Mouse (Mus musculus): ENCODE measurements around the gene Rps6ka2. TPM values are rescaled to one million over a fixed set of nuclear protein-coding genes. Genes with fewer than 3 reads are reported as not detected.

The Rps6ka2 gene
- polyA plus RNA-seq, 1 experiment from 2014 or later, result 16.0 TPM

DNA sequence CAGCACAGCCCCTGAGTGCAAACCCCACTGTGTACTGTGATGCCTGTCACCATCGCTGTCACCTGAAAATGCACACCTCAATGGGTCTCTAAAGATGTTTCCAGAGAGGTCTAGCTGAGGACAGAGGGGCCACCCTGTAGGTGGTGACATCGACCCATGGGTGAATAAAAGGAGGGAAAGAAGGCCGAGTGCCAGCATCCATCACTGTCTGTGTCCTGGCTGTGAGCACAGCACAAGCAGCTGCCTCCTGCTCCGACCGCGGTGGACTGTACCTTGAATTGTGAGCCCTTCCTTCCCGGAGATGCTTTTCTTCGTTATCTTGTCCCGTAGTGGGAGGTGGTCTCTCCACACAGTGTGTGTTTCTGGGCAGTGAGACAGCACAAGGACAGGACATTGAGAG lies 67.8 kb downstream of the Rps6ka2 start:
- ATAC-seq (ENCODE audit: low FRiP score, low read depth), result no peak

DNA sequence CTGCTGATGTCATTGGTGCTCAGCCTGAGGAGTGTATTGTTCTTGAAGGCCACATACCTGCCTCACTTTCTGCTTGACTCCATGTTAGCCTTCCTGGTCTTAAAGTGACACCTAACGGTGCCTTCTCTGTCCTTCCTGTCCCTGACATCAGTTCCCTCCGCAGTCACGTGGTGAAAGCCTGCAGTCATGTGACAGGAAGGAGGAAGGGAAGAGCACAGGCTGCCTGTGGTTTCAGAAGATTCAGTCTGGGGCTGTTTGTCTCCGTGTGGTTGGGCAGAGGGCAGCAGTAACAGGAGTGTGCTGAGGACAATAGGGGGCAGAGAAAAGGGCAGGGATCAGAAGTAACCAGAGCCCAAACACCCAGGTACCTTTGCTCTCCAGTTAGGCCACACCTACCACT lies 68.9 kb downstream of the Rps6ka2 start:
- Histone ChIP-seq H3K4me2 (replicated peaks) (no peak overlapping the region), H3K4me1 (no peaks in the 10 kb centered on the region), H3K9ac (no peak overlapping the region), H3K27ac (no peak overlapping the region), H3K9me3 (no peaks in the 10 kb centered on the region), H3K4me3 (no peak overlapping the region), H3K27me3 (no peaks in the 10 kb centered on the region), H3K36me3 (peaks cover 17% of the 10 kb centered on the region; the same call in 1 of the 2 replicates)
- WGBS, result 69% methylated on average over 4 of the region's 4 CpGs
- no peak for ATAC-seq (ENCODE audit: low FRiP score, low read depth)

More for the DNA sequence above, 67.8 kb downstream of the Rps6ka2 start:
- H3K36me3 ChIP-seq, result peaks cover 17% of the 10 kb centered on the region; the same call in 1 of the 2 replicates
- H3K9ac ChIP-seq, result no peak overlapping the region
- 90% methylated on average over 9 of the region's 9 CpGs for WGBS
- H3K4me3 ChIP-seq, result no peak overlapping the region
- H3K4me1 ChIP-seq, result no peaks in the 10 kb centered on the region
- no peaks in the 10 kb centered on the region for H3K9me3 ChIP-seq
- no peak overlapping the region for H3K27ac ChIP-seq
- no peaks in the 10 kb centered on the region for H3K27me3 ChIP-seq
- H3K4me2 ChIP-seq (replicated peaks), result no peak overlapping the region

DNA sequence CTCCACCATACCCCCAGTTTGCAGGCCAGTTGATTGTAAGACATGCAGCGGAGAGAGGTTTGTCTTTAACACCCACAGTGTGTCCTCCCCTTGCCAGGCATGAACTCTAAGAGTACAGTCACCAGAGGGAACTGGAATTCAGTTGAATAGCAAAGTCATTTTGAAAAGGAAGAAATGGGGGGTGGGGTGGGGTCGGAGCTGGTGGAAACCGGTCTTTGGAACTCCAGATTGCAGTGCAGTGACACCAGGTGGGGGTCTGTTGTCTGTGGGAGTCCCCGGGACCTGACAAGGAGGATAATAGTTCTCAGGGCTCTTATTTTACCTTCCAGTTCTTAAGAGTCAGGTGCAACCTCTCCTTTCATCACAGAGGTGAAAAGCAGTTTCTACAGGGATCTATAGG lies 70.6 kb downstream of the Rps6ka2 start:
- Histone ChIP-seq H3K4me1 (no peaks in the 10 kb centered on the region), H3K36me3 (peaks cover 17% of the 10 kb centered on the region; the same call in 1 of the 2 replicates), H3K27me3 (no peaks in the 10 kb centered on the region), H3K9ac (no peak overlapping the region), H3K27ac (no peak overlapping the region), H3K4me3 (no peak overlapping the region), H3K4me2 (replicated peaks) (no peak overlapping the region), H3K9me3 (no peaks in the 10 kb centered on the region)
- ATAC-seq (ENCODE audit: low FRiP score, low read depth), result no peak
- 83% methylated on average over 4 of the region's 4 CpGs for whole genome bisulfite sequencing

DNA sequence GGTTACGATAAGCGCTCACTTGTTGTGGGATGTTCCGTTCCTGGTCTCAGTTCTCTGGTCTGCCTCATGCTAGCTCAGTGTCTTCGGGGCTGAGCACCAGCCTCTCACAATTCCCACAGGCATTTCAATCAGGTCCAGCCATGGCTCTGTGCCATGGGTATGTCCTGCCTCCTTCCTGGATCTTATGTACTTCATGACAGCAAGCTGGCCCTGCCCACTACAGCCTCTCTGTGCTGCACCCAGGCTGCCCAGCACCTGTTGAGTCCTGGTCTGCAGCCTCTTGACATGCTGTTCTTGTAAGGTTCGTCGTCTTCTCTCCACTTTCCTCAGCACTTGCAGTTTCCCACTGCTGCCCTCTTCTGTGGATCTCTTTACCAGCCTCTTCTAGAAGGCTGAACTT lies 75.2 kb downstream of the Rps6ka2 start:
- H3K27me3 ChIP-seq, result no peaks in the 10 kb centered on the region
- no peak overlapping the region for H3K9ac ChIP-seq
- H3K4me2 ChIP-seq (replicated peaks), result no peak overlapping the region
- H3K9me3 ChIP-seq, result no peaks in the 10 kb centered on the region
- no peak overlapping the region for H3K4me3 ChIP-seq
- ATAC-seq (ENCODE audit: low FRiP score, low read depth), result no peak
- H3K27ac ChIP-seq, result no peak overlapping the region
- 91% methylated on average over 6 of the region's 6 CpGs for whole genome bisulfite sequencing
- H3K36me3 ChIP-seq, result no peaks in the 10 kb centered on the region
- H3K4me1 ChIP-seq, result no peaks in the 10 kb centered on the region

DNA sequence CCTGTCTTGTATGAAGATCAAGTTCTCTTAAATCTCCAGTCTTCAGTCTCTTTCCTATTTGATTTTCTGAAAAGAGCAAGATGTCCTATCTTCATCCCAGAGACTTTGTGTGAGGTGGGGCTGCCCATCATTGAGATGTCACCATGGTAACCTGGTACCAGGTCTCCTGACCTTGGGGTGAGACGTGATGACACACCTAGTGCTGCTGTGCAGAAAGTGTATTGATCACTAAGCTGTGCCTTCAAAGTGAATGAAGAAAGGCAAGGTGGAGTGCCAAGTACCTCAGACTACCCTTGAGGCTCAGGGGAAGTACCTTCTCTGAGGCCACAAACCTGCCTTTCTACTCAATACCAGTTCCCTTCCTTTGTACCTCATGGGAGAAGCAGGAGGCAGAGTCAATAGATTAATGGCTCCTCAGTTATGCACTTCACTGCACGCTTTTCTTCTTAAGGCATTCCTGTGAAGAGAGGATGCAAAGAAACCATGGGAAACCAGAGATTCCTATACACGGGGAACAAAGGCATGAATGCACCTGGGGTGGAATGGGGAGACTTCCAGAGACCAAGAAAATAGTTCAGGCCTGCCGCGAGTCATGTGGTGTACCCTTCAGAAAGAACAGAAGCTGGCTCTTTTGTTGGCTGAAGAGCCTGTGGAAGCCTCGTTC lies 77.1 kb downstream of the Rps6ka2 start:
- Histone ChIP-seq H3K4me2 (replicated peaks) (no peak overlapping the region), H3K9ac (no peak overlapping the region), H3K4me1 (no peaks in the 10 kb centered on the region), H3K36me3 (peaks cover 5% of the 10 kb centered on the region), H3K9me3 (no peaks in the 10 kb centered on the region), H3K27me3 (no peaks in the 10 kb centered on the region), H3K4me3 (no peak overlapping the region), H3K27ac (no peak overlapping the region)
- WGBS, result 81% methylated on average over 6 of the region's 6 CpGs
- ATAC-seq (ENCODE audit: low FRiP score, low read depth), result no peak

DNA sequence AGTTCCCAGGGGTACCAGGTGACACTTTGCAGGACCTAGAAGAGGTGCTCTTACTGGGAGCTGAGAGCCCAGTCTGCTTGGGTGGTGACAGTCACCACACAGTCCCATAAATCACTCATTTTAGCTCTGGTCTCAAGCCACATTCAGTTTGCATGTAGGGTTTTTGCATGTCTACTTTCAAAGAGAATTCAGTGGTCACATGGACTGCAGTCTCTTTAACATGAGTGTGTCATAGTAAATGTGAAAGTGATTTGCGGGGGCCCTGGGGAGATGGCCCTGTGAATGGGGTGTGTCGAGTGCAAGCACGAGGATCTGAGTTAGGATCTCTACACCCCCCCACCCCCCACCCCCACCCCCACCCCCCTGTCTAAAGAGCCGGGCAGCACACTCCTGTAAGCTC lies 80.5 kb downstream of the Rps6ka2 start:
- H3K27ac ChIP-seq, result no peak overlapping the region
- H3K4me2 ChIP-seq (replicated peaks), result no peak overlapping the region
- H3K36me3 ChIP-seq, result peaks cover 18% of the 10 kb centered on the region
- no peak for ATAC-seq (ENCODE audit: low FRiP score, low read depth)
- no peak overlapping the region for H3K4me3 ChIP-seq
- H3K27me3 ChIP-seq, result no peaks in the 10 kb centered on the region
- H3K9me3 ChIP-seq, result no peaks in the 10 kb centered on the region
- 67% methylated on average over 4 of the region's 4 CpGs for whole genome bisulfite sequencing
- no peaks in the 10 kb centered on the region for H3K4me1 ChIP-seq
- H3K9ac ChIP-seq, result no peak overlapping the region

DNA sequence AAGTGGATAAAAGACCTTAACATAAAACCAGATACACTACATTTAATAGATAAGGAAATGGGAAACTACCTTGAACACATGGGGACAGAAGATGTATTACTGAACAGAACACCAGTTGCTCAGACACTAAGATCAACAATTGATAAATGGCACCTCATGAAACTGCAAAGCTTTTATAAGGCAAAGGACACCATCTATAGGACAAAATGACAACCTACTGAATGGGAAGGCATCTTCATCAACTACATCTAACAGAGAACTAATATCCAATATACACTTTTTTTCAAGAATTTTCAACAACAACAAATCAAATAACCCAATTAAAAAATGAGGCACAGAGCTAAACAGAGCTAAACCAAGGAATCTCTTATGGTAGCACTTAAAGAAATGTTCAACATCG lies 87.3 kb downstream of the Rps6ka2 start:
- Histone ChIP-seq H3K27me3 (no peaks in the 10 kb centered on the region), H3K9me3 (no peaks in the 10 kb centered on the region), H3K27ac (no peak overlapping the region), H3K36me3 (peaks cover 18% of the 10 kb centered on the region), H3K4me2 (replicated peaks) (no peak overlapping the region), H3K9ac (no peak overlapping the region), H3K4me3 (no peak overlapping the region), H3K4me1 (peaks cover 18% of the 10 kb centered on the region)
- 74% methylated on average over 1 of the region's 1 CpGs for WGBS
- ATAC-seq (ENCODE audit: low FRiP score, low read depth), result no peak

DNA sequence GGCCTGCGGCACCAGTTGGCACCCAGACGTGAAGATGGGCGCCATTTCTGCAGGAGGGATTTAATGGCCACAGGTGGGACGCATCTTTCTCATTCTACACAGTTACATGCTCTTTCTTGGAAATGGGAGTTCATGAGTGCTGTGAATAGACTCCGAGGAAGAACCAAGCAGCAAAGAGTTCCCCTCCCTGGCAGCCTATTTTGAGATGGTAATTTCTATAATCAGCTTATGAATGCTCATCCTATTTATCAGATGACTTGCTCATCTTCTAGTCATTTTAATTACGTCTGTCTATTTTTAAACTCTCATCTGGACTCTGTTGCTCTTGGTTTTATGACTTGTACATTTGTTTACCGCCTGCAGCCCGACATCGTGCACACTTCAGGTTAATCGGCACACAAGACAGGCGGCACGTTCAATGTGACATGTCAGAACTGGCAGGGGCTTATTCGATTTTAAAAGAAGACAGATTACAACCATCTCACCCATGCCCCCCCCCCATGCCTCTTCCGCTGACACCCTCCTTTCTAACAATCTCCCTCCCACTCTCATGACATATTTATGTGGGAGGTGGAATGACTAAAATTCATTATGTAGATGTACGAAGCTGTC lies 88.9 kb downstream of the Rps6ka2 start:
- peaks cover 19% of the 10 kb centered on the region for H3K4me1 ChIP-seq
- no peaks in the 10 kb centered on the region for H3K9me3 ChIP-seq
- no peak overlapping the region for H3K4me3 ChIP-seq
- WGBS, result 73% methylated on average over 15 of the region's 15 CpGs
- H3K27ac ChIP-seq, result no peak overlapping the region
- H3K9ac ChIP-seq, result no peak overlapping the region
- peaks cover 14% of the 10 kb centered on the region; the same call in 1 of the 2 replicates for H3K36me3 ChIP-seq
- no peak for ATAC-seq (ENCODE audit: low FRiP score, low read depth)
- no peak overlapping the region for H3K4me2 ChIP-seq (replicated peaks)
- no peaks in the 10 kb centered on the region for H3K27me3 ChIP-seq

DNA sequence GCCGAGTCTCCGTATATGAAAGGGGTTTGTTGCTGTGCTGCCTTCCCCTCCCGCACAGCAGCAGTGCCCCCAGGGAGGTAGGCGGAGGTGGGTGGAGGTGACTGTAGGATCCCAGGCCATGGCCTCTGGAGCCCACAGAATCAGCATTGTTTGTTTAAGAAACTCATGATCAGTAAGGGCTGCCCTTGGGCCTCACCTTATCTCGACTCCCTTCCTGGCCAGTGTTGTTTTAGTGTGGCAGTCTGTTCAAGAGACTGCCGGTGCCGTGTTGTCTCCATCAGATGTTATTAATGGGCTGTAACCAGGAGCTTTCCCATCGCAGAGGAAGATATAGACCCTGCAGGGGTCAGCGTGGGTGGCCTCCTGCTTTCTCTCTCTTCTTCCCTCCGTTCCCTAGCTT lies 90.4 kb downstream of the Rps6ka2 start:
- Histone ChIP-seq H3K36me3 (peaks cover 11% of the 10 kb centered on the region; the same call in 1 of the 2 replicates), H3K27ac (no peak overlapping the region), H3K9me3 (no peaks in the 10 kb centered on the region), H3K4me3 (no peak overlapping the region), H3K4me1 (peaks cover 22% of the 10 kb centered on the region), H3K27me3 (no peaks in the 10 kb centered on the region), H3K9ac (no peak overlapping the region), H3K4me2 (replicated peaks) (no peak overlapping the region)
- 23% methylated on average over 10 of the region's 10 CpGs for WGBS
- ATAC-seq (ENCODE audit: low FRiP score, low read depth), result no peak

DNA sequence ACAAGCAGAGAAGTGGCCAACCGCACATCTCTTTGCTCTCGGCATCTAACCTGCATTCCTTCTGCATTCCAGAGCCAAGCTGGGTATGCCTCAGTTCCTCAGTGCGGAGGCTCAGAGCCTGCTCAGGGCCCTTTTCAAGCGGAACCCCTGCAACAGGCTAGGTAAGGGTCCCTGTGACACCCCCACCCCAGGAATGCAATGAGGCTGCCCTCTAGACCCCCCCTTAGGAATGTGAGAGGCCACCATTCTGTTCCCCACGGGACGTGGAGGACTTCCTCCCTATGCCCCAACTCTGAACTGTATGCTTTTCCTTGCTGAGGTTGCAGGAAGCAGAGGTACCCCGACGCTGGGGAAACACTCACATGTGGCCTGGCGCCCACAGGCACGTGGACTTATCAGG lies 92.1 kb downstream of the Rps6ka2 start:
- Histone ChIP-seq H3K9me3 (no peaks in the 10 kb centered on the region), H3K27me3 (no peaks in the 10 kb centered on the region), H3K36me3 (peaks cover 11% of the 10 kb centered on the region; the same call in 1 of the 2 replicates), H3K4me3 (no peak overlapping the region), H3K4me2 (replicated peaks) (no peak overlapping the region), H3K4me1 (peaks cover 28% of the 10 kb centered on the region), H3K27ac (peak overlapping the region; percentile 44; the same call in 1 of the 2 replicates), H3K9ac (0 out of 2 replicates have a peak overlapping the region, but pooled peaks have one; percentile 31)
- peak; percentile 71 for ATAC-seq (ENCODE audit: low FRiP score, low read depth)
- 25% methylated on average over 10 of the region's 10 CpGs for WGBS

DNA sequence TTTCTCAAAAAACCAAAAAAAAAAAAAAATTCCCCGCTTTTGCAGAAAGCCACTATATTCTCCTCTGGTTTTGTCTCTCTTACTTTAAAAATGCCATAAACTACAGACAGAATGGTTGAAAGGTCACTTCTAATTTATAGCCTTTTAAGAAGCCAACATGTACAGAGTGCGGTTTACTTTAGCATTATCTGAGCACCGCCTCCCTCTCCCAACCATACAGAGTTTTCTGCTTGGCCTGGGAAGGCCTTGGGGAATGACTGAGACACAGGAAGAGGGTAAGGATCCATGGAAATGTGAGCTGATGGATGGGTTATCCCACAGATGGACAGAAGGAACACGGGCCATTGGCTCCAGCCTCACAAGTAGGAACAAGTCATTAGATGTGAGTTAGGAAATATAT lies 92.7 kb downstream of the Rps6ka2 start:
- Histone ChIP-seq H3K4me2 (replicated peaks) (no peak overlapping the region), H3K27ac (no peak overlapping the region), H3K4me3 (no peak overlapping the region), H3K9me3 (no peaks in the 10 kb centered on the region), H3K36me3 (peaks cover 11% of the 10 kb centered on the region; the same call in 1 of the 2 replicates), H3K27me3 (no peaks in the 10 kb centered on the region), H3K9ac (no peak overlapping the region), H3K4me1 (peaks cover 28% of the 10 kb centered on the region)
- WGBS, result 79% methylated on average over 4 of the region's 4 CpGs
- ATAC-seq (ENCODE audit: low FRiP score, low read depth), result no peak

DNA sequence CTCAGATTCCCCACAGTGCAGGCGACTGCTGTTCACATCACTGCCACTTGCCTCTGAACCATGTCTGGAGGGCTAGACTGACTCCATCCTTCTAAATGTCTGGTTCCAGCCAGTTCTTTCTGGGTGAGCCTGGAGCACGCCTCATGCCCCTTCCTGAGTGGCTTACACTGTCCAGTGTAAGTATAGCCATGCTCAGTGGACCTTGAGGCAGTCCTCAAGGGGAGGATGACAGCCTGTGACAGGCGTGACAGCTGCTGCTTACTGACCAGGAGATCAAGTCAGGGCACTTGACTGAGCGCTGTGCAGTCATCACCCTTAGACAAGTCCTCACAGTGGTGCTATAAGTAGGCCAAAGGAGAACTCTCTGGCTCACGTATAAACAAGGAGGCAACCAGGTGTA lies 94.7 kb downstream of the Rps6ka2 start:
- no peak overlapping the region; the same call in 1 of the 2 replicates for H3K27ac ChIP-seq
- no peak overlapping the region for H3K4me2 ChIP-seq (replicated peaks)
- peaks cover 6% of the 10 kb centered on the region; the same call in 1 of the 2 replicates for H3K36me3 ChIP-seq
- no peaks in the 10 kb centered on the region for H3K27me3 ChIP-seq
- peaks cover 29% of the 10 kb centered on the region for H3K4me1 ChIP-seq
- no peaks in the 10 kb centered on the region for H3K9me3 ChIP-seq
- WGBS, result 87% methylated on average over 5 of the region's 5 CpGs
- no peak overlapping the region for H3K4me3 ChIP-seq
- H3K9ac ChIP-seq, result no peak overlapping the region
- ATAC-seq (ENCODE audit: low FRiP score, low read depth), result no peak

All from limb, embryonic 13.5 days (tissue).